Mouse (Mus musculus): ENCODE data around the gene Prl5a1. TPM values are rescaled to one million over a fixed set of nuclear protein-coding genes. Genes with fewer than 3 reads are reported as not detected.

Gene Prl5a1
- not detected for total RNA-seq (2022)

GRCm38 (mm10) chr13:28142184-28142583 is at the start of gene Prl5a1:
Gene Prl5a1, plus strand, starts transcription at chr13:28142484.
- no peak for DNase-seq (ENCODE audit: low spot score in 2 of 2)

- DNase-seq (ENCODE audit: low spot score in 2 of 2) = no peak
These were observed 46.1 kb upstream of the Prl5a1 start for GRCm38 (mm10) chr13:28096161-28096560.

- no peak for DNase-seq (ENCODE audit: low spot score in 2 of 2)
These were observed 33.7 kb upstream of the Prl5a1 start for GRCm38 (mm10) chr13:28108536-28108935.

GRCm38 (mm10) chr13:28132781-28133180 is 9.5 kb upstream of the Prl5a1 start:
- DNase-seq (ENCODE audit: low spot score in 2 of 2) = no peak

- DNase-seq (ENCODE audit: low spot score in 2 of 2) = no peak
These were observed 6.5 kb upstream of the Prl5a1 start for GRCm38 (mm10) chr13:28135790-28136189.

Other genes with a start within 250 kb of the Prl5a1 start
- not detected for gene Prl4a1, start 126.3 kb upstream of the Prl5a1 start, total RNA-seq (2022)
- gene Gm11361, start 115.0 kb downstream of the Prl5a1 start, total RNA-seq (2022) = 100 to 1,000 TPM in 3 of 4 experiments, 10 to 100 TPM in 1; 69.8 to 164 (median 126) TPM

All from gastrocnemius, adult 8-10 months (tissue).